Mouse (Mus musculus): ENCODE measurements around the gene Unc45a.

The Unc45a gene

GRCm38 (mm10) chr7:80324043-80324815 is 16.6 kb downstream of the Unc45a start, which contains the start of gene Rccd1:
Gene Rccd1, minus strand, starts transcription at chr7:80324454.
- peak; percentile 98 for DNase-seq

DNA sequence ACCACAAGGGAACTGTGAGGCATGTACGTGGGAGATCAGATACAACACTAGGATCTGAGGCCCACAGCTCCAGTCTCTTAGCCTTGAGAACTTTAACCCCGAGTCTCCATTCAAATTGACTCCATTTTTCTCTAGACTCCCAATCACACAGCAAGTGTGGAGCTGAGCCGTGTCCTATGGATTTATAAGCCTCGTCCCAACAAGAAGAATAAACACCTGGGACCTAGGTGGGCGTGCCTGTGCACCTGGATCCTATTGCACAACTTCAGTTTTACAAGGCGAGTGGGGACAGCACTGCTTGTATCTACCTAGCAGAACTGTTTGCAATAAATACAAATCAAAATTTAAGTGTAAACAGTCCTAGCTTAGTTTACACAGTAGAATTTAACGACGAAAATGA is 17.5 kb downstream of the Unc45a start:
- DNase-seq = no peak

- no peak for DNase-seq
Observed at GRCm38 (mm10) chr7:80319846-80320496, 20.8 kb downstream of the Unc45a start.

- DNase-seq = no peak
Observed at GRCm38 (mm10) chr7:80318670-80319069, 22.1 kb downstream of the Unc45a start.

DNA sequence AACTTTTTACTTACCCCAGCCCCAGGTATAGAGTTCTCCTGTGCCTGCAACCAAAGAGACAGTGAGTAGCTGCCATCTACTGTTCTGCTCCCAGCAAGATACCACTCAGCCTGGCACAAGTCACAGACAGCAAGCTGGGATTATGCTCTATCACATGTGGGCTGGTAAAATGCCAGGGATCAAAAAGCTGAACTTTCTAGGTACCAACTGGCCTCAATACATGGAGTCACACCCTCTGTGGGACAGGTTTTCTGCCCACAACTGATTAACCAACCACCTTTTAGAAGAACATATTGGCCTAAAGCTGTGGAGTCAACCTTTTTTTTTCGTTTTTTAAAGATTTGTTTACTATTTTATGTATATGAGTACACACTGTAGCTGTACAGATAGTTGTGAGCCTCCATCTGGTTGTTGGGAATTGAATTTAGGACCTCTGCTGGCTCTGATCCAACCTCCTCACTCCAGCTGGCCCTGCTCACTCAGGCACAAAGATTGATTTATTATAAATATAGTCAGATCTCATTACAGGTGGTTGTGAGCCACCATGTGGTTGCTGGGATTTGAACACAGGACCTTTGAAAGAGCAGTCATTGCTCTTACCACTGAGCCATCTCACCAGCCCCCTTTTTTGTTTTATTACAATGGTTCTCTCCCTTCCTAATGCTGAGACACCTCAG is 23.2 kb downstream of the Unc45a start:
- no peak for DNase-seq

- DNase-seq = no peak
Observed at GRCm38 (mm10) chr7:80315733-80316132, 25.1 kb downstream of the Unc45a start.

GRCm38 (mm10) chr7:80310771-80311170 is 30.0 kb downstream of the Unc45a start:
- DNase-seq = no peak

- no peak for DNase-seq
Observed at GRCm38 (mm10) chr7:80307766-80308165, 33.0 kb downstream of the Unc45a start.

DNA sequence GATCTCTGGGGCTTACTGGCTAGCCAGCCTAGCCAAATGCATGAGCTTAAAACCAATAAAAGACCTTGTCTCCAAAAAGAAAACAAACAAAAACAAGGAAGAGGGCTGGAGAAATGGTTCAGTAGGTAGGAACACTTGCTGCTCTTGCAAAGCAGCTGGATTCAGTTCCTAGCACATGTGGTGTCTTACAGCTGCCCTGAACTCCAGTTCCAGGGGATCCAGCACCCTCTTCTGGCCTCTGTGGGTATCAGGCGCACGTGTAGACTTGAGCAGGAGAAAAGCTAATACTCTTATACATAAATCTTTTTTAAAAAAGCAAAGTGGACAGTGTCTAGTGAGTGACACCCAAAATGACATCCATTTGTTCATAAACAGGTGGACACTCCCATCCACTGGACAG is 39.3 kb downstream of the Unc45a start:
- no peak for DNase-seq

DNA sequence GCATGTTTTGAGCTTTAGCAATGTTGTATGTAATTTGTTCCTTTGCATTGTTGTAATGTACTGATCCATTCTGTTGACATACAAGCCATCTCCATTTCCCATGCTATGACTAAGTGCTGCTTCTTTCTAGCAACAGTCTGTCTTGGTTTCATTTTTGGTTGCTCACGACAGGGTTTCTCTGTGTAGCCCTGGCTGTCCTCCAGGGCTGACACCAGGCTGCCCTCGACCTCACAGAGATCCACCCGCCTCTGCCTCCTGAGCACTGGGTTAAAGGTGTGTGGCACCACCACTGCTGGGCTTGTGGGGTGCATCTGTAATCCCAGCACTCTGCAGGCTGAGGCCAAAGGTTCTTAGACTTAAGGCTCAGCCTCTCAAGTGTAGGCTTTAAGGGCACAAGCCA is 41.2 kb downstream of the Unc45a start:
- DNase-seq = no peak

GRCm38 (mm10) chr7:80298754-80299153 is 42.1 kb downstream of the Unc45a start:
- no peak for DNase-seq

DNA sequence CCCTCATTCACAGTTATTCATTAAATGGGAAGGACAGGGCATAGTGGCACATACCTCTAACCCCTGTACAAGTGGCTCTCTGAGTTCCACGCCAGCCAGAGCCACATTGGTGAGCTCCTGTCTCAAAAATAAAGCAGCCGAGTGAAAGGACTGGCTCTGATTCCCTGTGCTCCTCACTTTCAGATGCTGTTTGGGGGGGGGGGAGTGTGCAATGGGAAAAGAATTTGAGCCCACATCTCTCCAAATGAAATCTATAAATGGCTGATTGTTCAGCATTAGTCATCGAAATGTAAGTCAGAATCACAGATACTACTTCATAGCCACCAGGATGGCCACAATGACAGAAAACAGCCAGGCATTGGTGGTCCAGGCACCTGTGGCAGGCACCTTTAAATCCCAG is 43.8 kb downstream of the Unc45a start:
- no peak for DNase-seq

DNA sequence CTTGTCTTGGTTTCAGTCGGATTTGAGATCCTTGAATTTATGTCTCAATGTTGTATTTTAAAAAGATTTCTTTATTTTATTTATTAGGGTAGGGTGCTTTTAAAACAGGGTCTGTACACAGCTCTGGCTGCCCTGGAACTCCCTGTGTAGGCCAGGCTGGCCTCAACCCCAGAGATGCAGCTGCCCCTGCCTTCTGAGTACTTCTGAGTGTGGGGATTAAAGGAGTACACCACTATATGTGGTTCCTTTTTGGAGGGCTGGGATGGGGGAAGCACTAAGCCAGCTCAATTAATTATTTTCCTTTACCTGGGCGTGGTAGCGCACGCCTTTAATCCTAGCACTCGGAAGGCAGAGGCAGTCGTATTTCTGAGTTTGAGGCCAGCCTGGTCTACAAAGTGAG is 44.3 kb downstream of the Unc45a start:
- DNase-seq = no peak

GRCm38 (mm10) chr7:80294764-80295648 is 45.8 kb downstream of the Unc45a start:
- no peak for DNase-seq

DNA sequence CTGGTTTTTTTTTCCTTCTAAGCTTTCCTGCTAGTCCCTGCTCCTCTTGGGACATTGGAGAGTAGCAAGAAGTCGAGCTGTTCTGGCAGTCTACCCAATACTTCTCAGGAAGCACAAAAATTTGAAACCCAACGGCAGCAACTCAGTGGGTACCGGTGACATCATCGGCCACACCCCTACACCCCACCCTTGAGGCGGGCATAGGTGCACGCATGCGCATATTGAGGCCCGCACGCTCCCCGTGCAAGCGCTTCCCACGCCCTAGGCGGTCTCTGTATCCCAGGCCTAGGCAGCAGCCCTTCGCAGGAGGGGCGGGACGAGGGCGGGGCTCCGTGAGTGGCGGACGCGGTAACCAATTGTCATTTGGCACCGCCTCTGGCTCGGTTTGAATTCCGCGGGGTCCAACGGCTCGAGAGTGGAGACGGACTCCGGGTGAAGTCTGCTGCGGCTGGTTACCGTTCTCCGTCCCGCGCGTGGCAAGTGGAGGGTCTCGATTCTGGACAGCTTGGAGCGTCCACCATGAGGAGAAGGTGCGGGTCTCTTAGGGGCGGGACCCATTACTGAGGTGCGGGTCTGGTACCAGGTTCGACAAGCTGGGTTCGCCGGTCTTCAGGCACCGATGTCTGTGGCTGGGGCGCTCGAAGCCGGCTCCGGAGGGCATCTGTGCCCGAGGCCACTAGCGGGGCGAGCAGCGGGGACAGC is 46.6 kb downstream of the Unc45a start, which contains the start of gene Prc1:
Prc1 (plus strand) TSS at position 389 of the 702 bp plus-strand sequence.
- peak; percentile 98 for DNase-seq

- DNase-seq = no peak
Observed at GRCm38 (mm10) chr7:80287736-80288135, 53.1 kb downstream of the Unc45a start.

DNA sequence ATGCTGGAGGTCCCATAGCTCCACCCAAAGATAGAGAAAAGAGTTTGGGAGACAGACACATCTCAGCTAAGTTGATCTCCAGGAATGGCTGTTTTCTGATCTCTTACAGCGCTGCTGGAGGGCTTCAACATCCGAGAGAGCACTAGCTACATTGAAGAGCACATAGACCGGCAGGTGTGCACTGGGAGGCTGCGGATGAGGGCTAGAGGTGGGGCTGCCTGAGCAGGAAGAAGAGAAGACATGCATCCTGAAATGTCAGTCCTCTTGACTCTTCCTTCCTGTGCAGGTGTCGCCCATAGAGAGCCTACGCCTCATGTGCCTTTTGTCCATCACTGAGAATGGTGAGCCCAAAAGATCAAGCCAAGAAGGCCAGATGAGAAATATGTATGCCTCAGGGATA is 55.1 kb downstream of the Unc45a start:
- no peak for DNase-seq

- no peak for DNase-seq
Observed at GRCm38 (mm10) chr7:80284391-80284790, 56.4 kb downstream of the Unc45a start.

DNA sequence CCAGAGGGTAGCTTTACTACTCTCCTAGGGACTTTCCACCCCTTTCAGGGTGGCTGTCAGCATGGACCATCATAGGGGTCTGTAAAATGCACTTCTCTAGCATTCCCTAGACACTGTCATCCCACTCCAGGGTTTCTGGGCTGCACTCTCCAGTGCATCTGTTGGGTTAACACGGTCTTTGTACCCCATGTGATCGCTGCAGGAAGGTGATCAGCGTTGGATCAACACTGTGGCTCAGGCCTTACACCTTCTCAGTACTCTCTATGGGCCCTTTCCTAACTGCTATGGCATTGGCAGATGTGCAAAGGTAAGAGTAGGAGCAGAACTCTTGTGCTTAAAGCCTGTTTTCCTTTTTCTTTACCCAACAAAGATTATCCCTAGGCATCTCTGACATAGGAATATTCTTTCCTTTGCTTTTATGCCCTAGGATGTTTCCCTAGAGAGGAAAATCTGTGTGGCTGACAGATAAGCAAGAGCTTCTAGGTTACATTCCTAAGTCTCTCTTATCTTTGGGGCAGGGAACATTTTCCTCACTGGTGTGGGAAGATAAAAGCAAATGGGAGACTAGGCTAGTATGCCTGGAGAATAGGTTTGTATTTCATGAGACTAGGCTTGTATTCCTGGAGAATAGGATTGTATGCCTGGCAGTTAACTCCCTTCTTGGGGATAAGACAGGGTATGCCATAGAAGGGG is 57.4 kb downstream of the Unc45a start:
- no peak for DNase-seq

DNA sequence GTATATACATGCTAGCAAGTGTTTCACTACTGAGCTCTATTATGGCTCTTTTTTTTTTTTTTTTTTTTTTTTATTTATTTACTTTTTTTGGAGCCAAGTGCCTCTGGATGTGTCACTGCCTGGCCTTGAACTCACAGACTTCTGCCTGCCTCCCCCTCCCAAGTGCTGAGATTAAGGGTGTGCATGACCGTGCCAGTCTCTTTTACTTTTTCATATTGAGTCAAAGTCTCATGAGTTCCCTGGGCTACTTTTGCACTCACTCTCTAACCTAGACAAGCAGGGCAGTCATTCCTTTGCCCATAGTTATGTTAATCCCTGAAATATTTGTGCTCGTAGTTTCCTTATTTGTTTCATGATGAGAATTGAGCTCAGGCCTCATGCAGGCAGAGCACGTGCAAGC is 59.2 kb downstream of the Unc45a start:
- no peak for DNase-seq

- no peak for DNase-seq
Observed at GRCm38 (mm10) chr7:80280998-80281397, 59.8 kb downstream of the Unc45a start.

- DNase-seq = no peak
Observed at GRCm38 (mm10) chr7:80280032-80280431, 60.8 kb downstream of the Unc45a start.
